Mouse (Mus musculus): ENCODE measurements around the gene Taar6.

DNA sequence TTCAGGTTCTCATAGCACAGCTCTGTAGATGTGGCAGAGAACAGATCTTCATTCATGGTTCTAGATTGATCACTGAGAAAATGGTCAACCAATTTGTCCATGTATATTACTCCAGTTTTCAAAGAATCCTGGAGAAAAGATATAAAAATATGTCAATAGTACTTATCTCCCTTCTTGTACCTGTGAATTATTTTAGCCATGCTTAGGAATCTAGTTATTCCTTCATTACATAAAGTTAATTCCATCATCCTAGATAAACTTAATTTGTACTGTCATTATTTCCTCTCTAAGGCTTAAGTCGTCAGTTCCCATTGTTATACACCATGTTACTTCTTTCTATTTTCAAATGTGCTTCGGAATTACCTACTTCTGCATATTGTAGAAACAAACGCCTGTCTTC is 7.9 kb upstream of the Taar6 start, which contains the start of gene Taar7a:
- TF ChIP-seq CTCF (IDR thresholded peaks at IDR 0.05; ENCODE audit: insufficient read depth, low read depth, low read length) (no peak), POLR2A (IDR thresholded peaks at IDR 0.05; ENCODE audit: insufficient read depth, low read depth, low read length) (no peak)

Data from olfactory bulb, adult 2 months (tissue).